Mouse (Mus musculus): ENCODE results near the gene Adipoq. TPM values are rescaled to one million over a fixed set of nuclear protein-coding genes. Genes with fewer than 3 reads are reported as not detected.
A peak's percentile ranks its signal among the peaks of the same experiment; 100 is the strongest.

The Adipoq gene
- total and polyA plus RNA-seq, 3 experiments, result 0.13 to 1.1 (median 0.99) TPM

DNA sequence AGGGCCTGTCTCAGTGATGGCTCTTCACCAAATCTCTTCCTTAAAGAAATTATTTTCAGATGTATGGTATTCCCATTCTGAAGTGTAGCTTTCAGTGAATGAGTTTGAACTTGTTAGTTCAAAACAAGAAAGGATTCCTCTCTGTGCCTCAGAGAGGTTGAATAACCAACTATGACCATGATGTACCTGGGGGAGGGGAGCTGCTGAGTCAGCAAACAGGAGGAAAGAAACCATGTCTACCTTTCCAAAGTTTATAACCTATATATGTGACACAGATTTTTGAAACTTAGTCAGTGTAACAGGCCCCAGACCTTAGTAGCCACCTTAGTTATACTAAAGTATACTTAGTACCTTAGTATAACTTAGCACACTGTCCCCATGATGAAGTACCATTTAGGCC lies 55.2 kb downstream of the Adipoq start:
- Histone ChIP-seq H3K9ac (ENCODE audit: insufficient read depth, low read depth) (no peak overlapping the region), H3K4me3 (replicated peaks in 1 of 3; ENCODE audit: low read depth in 2 of 3, low read length in 2 of 3, poor library complexity in 1 of 3) (no peak overlapping the region), H3K4me1 (ENCODE audit: control insufficient read depth in 1 of 2, insufficient read depth in 2 of 2) (peaks cover 0 to 3% of the 10 kb centered on the region in 2 experiments; a peak in 1 of 4 replicates), H3K27me3 (replicated peaks) (no peaks in the 10 kb centered on the region), H3K79me2 (replicated peaks; ENCODE audit: control insufficient read depth, extremely low read depth, insufficient read depth, poor library complexity, severe bottlenecking) (no peaks in the 10 kb centered on the region), H3K36me3 (replicated peaks in 1 of 2; ENCODE audit: control insufficient read depth in 1 of 2, insufficient read depth in 1 of 2, low read length in 1 of 2) (no peaks in the 10 kb centered on the region), H3K9me3 (replicated peaks; ENCODE audit: low read length) (no peaks in the 10 kb centered on the region), H3K4me2 (ENCODE audit: insufficient read depth, low read depth, poor library complexity, severe bottlenecking) (no peak overlapping the region), H3K27ac (ENCODE audit: insufficient read depth, low read depth) (no peak overlapping the region)
- in situ Hi-C loops (cut with MboI; ENCODE audit: low pct_ligation_motif_present, low pct_unique_long_range_greater_than_20kb, low sequenced_read_pairs), result no loop called here
- no peak for DNase-seq (ENCODE audit: extremely low read depth)
- dilution Hi-C loops (cut with MboI; ENCODE audit: extremely low pct_ligation_motif_present, extremely low pct_unique_long_range_greater_than_20kb, low sequenced_read_pairs), result no loop called here
- TF ChIP-seq MAFK (IDR thresholded peaks at IDR 0.05; ENCODE audit: insufficient replicate concordance, low read length), result peak; percentile 99
- no peak for TF ChIP-seq ZNF384 (IDR thresholded peaks at IDR 0.05; ENCODE audit: low read depth, low read length)

Other genes starting within 250 kb of the Adipoq start
- gene Fetub, start 228.2 kb upstream of the Adipoq start, total RNA-seq (2012; rRNA removed), result 0.25 and 0.42 TPM in 2 replicates
- 1.0 and 1.3 TPM in 2 replicates for gene Fetub, start 228.2 kb upstream of the Adipoq start, total RNA-seq (2014; rRNA removed)
- 15.5 and 15.8 TPM in 2 replicates for gene Fetub, start 228.2 kb upstream of the Adipoq start, polyA plus RNA-seq (2012; ENCODE audit: insufficient read length, low read depth)
- gene Hrg, start 195.5 kb upstream of the Adipoq start, total RNA-seq (2012; rRNA removed), result not detected in 2 replicates
- gene Hrg, start 195.5 kb upstream of the Adipoq start, total RNA-seq (2014; rRNA removed), result not detected in 2 replicates
- gene Hrg, start 195.5 kb upstream of the Adipoq start, polyA plus RNA-seq (2012; ENCODE audit: insufficient read length, low read depth), result not detected in 2 replicates
- not detected in 2 replicates for gene Kng2, start 117.1 kb upstream of the Adipoq start, total RNA-seq (2012; rRNA removed)
- gene Kng2, start 117.1 kb upstream of the Adipoq start, total RNA-seq (2014; rRNA removed), result not detected in 2 replicates
- gene Kng2, start 117.1 kb upstream of the Adipoq start, polyA plus RNA-seq (2012; ENCODE audit: insufficient read length, low read depth), result not detected in 2 replicates
- gene Kng1, start 88.7 kb upstream of the Adipoq start, total RNA-seq (2012; rRNA removed), result not detected in 2 replicates
- gene Kng1, start 88.7 kb upstream of the Adipoq start, total RNA-seq (2014; rRNA removed), result not detected in 2 replicates
- gene Kng1, start 88.7 kb upstream of the Adipoq start, polyA plus RNA-seq (2012; ENCODE audit: insufficient read length, low read depth), result not detected in 2 replicates
- 358 and 457 TPM in 2 replicates for gene Eif4a2, start 39.1 kb upstream of the Adipoq start, total RNA-seq (2012; rRNA removed)
- 660 and 860 TPM in 2 replicates for gene Eif4a2, start 39.1 kb upstream of the Adipoq start, total RNA-seq (2014; rRNA removed)
- gene Eif4a2, start 39.1 kb upstream of the Adipoq start, polyA plus RNA-seq (2012; ENCODE audit: insufficient read length, low read depth), result 475 TPM in 2 replicates
- gene Rfc4, start 18.8 kb upstream of the Adipoq start, total RNA-seq (2012; rRNA removed), result 121 and 125 TPM in 2 replicates
- gene Rfc4, start 18.8 kb upstream of the Adipoq start, total RNA-seq (2014; rRNA removed), result 191 and 204 TPM in 2 replicates
- 74.6 and 91.5 TPM in 2 replicates for gene Rfc4, start 18.8 kb upstream of the Adipoq start, polyA plus RNA-seq (2012; ENCODE audit: insufficient read length, low read depth)
- gene St6gal1, start 78.2 kb downstream of the Adipoq start, total RNA-seq (2012; rRNA removed), result 60.6 and 64.5 TPM in 2 replicates
- gene St6gal1, start 78.2 kb downstream of the Adipoq start, total RNA-seq (2014; rRNA removed), result 56.8 and 67.8 TPM in 2 replicates
- gene St6gal1, start 78.2 kb downstream of the Adipoq start, polyA plus RNA-seq (2012; ENCODE audit: insufficient read length, low read depth), result 156 and 168 TPM in 2 replicates